Mouse (Mus musculus) lung, adult 2 months (tissue): ENCODE data around the gene Pla1a.

Experiments
- CTCF ChIP-seq: fragments of 200-500 bp; IDR thresholded peaks from 2 replicates; pipeline ENCODE4 v1.5.1; 2011; ENCODE audit warnings: mild to moderate bottlenecking, low read length, control low read depth; ENCODE audit not compliant: insufficient read depth
- POLR2A ChIP-seq: fragments of 200-500 bp; IDR thresholded peaks from 2 replicates; pipeline ENCODE4 v1.6.1; 2011; ENCODE audit warnings: low read depth, mild to moderate bottlenecking, control low read depth, low read length, borderline replicate concordance; ENCODE audit errors: extremely low read depth

DNA sequence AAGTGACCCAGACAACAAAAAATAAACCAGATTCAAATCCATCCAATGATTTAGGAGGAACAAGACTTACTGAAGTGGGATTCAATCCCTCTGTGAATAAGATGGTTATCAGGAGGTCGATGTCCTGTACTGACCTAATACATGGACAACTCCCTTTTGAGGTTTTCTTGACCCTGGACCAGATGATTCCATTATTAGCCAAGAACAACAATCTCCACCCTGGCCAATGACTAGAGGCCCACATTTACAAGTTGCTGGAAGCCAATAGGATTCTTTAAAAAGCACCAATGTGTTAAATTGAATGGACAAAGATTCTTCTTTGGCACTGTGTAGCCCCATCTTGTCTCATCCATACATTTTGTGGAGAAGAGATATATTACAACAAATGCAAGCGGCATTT is 7.6 kb downstream of the Pla1a start:
- no peak for TF ChIP-seq CTCF
- no peak for TF ChIP-seq POLR2A
